Mouse (Mus musculus) hindbrain, embryonic 13.5 days (tissue): ENCODE measurements around the gene Zfp644. TPM values are rescaled to one million over a fixed set of nuclear protein-coding genes. Genes with fewer than 3 reads are reported as not detected.

ENCODE experiments used
- ATAC-seq: fragments of 200-750 bp; cut with Nextera tagmentation; 2 replicates; pipeline ENCODE4 v1.8.0; 2017; ENCODE audit warnings: moderate TSS enrichment; ENCODE audit not compliant: low FRiP score
- H3K27ac ChIP-seq: fragments of 300-500 bp; sonication (generic); 2 replicates; pipeline ENCODE4 v1.5.1; 2015; ENCODE audit warnings: inconsistent platforms, mild to moderate bottlenecking, moderate library complexity
- H3K27me3 ChIP-seq: fragments of 300-500 bp; sonication (generic); 2 replicates; pipeline ENCODE4 v1.6.1; 2015; ENCODE audit warnings: mild to moderate bottlenecking, inconsistent platforms
- H3K36me3 ChIP-seq: fragments of 300-500 bp; sonication (generic); 2 replicates; pipeline ENCODE4 v1.6.1; 2015; ENCODE audit warnings: mild to moderate bottlenecking, inconsistent platforms
- H3K4me1 ChIP-seq: fragments of 300-500 bp; sonication (generic); replicated peaks from 2 replicates; pipeline ENCODE4 v1.6.1; 2015; ENCODE audit warnings: inconsistent platforms
- H3K4me2 ChIP-seq: fragments of 300-500 bp; sonication (generic); 2 replicates; pipeline ENCODE4 v1.6.1; 2015; ENCODE audit warnings: inconsistent platforms, mild to moderate bottlenecking, moderate library complexity
- H3K4me3 ChIP-seq: fragments of 300-500 bp; sonication (generic); 2 replicates; pipeline ENCODE4 v1.5.1; 2015; ENCODE audit warnings: mild to moderate bottlenecking, inconsistent platforms
- H3K9ac ChIP-seq: fragments of 300-500 bp; sonication (generic); 2 replicates; pipeline ENCODE4 v1.6.1; 2015; ENCODE audit warnings: mild to moderate bottlenecking, inconsistent platforms
- H3K9me3 ChIP-seq: fragments of 300-500 bp; sonication (generic); 2 replicates; pipeline ENCODE4 v1.6.1; 2016; ENCODE audit warnings: inconsistent platforms
- WGBS: fragments of 180-500 bp; shearing (Covaris S2); methylation state at CpG from one replicate; pipeline ENCODE4 v1.1.7; 2015; 5-methylcytosine and 5-hydroxymethylcytosine counted together
- polyA plus RNA-seq: library from polyadenylated mRNA; unstranded; fragments of >200 nt; fragmentation: Nextera tagmentation; extraction: Ambion mirVana; gene quantifications from 2 replicates; pipeline ENCODE4 v1.2.1, GENCODE M21; 2015

Gene Zfp644
- polyA plus RNA-seq, 1 experiment from 2014 or later: 82.1 TPM

- no peaks in the 10 kb centered on the region for H3K4me1 ChIP-seq
- no peaks in the 10 kb centered on the region for H3K27me3 ChIP-seq
- no peak overlapping the region for H3K4me3 ChIP-seq
- peaks cover 9% of the 10 kb centered on the region for H3K36me3 ChIP-seq
- H3K4me2 ChIP-seq: no peak overlapping the region
- H3K9me3 ChIP-seq: no peaks in the 10 kb centered on the region
- WGBS: 90% methylated on average over 7 of the region's 7 CpGs
- no peak overlapping the region for H3K9ac ChIP-seq
- H3K27ac ChIP-seq: no peak overlapping the region
- no peak for ATAC-seq
Measured at GRCm38 (mm10) chr5:106614570-106614969, 82.5 kb downstream of the Zfp644 start.

- 96% methylated on average over 2 of the region's 2 CpGs for WGBS
- Histone ChIP-seq H3K4me1 (no peaks in the 10 kb centered on the region), H3K27me3 (no peaks in the 10 kb centered on the region)
Measured at GRCm38 (mm10) chr5:106612151-106612550, 84.9 kb downstream of the Zfp644 start.

GRCm38 (mm10) chr5:106608798-106609197, 88.3 kb downstream of the Zfp644 start, which contains the start of gene Gm17304:
Gene Gm17304, plus strand, starts transcription at chr5:106609098.
- Histone ChIP-seq H3K27me3 (no peaks in the 10 kb centered on the region), H3K4me3 (no peak within 1 kb of the TSS), H3K36me3 (peaks cover 12% of the 10 kb centered on the region), H3K9ac (no peak within 1 kb of the TSS), H3K27ac (no peak within 1 kb of the TSS), H3K9me3 (no peaks in the 10 kb centered on the region), H3K4me1 (no peaks in the 10 kb centered on the region; the same call in 1 of the 2 replicates), H3K4me2 (no peak within 1 kb of the TSS)
- WGBS: 88% methylated on average over 4 of the region's 4 CpGs
- no peak for ATAC-seq

More at GRCm38 (mm10) chr5:106612151-106612550, 84.9 kb downstream of the Zfp644 start:
- Histone ChIP-seq H3K36me3 (peaks cover 12% of the 10 kb centered on the region), H3K27ac (no peak overlapping the region), H3K4me2 (no peak overlapping the region), H3K9me3 (no peaks in the 10 kb centered on the region), H3K9ac (no peak overlapping the region), H3K4me3 (no peak overlapping the region)
- ATAC-seq: no peak

DNA sequence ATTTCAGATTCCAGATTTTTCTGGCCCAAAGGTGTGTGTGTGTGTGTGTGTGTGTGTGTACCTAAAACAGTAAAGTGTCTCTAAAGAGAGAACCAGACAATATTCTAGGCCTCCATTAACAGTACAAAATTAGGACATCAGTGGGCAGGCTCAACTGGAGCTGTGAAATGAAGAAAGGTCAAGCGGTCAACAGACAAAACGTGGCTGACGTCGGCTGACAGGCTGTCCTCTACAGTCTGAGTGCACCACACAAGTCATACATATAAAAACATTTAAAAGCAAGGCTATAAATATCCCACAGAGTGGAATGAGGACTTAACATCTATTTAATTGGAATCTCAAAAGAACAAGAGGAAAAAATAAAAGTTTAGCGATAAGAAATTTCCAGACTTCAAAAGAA, 90.0 kb downstream of the Zfp644 start:
- H3K27ac ChIP-seq: no peak overlapping the region
- no peak overlapping the region for H3K4me3 ChIP-seq
- H3K4me1 ChIP-seq: no peaks in the 10 kb centered on the region; the same call in 1 of the 2 replicates
- no peak overlapping the region for H3K4me2 ChIP-seq
- H3K9me3 ChIP-seq: no peaks in the 10 kb centered on the region
- H3K9ac ChIP-seq: no peak overlapping the region
- no peak for ATAC-seq
- no peaks in the 10 kb centered on the region for H3K27me3 ChIP-seq
- H3K36me3 ChIP-seq: peaks cover 13% of the 10 kb centered on the region
- 80% methylated on average over 5 of the region's 5 CpGs for WGBS

DNA sequence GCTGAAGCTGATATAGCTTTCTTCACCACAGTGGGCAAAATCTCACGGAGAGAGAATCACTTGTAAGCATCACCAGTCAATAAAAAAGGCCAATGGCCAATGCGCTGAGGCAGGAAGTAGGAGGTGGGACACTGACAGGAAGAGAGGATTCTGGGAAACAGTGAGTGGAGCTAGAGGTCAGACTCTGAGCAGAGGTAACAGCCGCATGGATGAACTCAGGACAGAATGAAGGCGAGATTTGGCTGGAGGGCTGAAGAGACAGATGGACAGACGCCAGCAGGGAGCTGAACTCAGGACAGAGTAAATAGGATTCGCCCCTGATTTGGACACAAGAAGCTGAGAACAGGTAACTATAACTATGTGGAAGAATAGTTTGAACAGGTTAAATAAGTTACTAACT, 92.0 kb downstream of the Zfp644 start:
- Histone ChIP-seq H3K4me1 (no peaks in the 10 kb centered on the region; the same call in 1 of the 2 replicates), H3K4me3 (no peak overlapping the region), H3K27me3 (no peaks in the 10 kb centered on the region), H3K27ac (no peak overlapping the region), H3K36me3 (peaks cover 10% of the 10 kb centered on the region), H3K9ac (no peak overlapping the region), H3K4me2 (no peak overlapping the region), H3K9me3 (no peaks in the 10 kb centered on the region)
- ATAC-seq: no peak
- WGBS: 93% methylated on average over 6 of the region's 6 CpGs

DNA sequence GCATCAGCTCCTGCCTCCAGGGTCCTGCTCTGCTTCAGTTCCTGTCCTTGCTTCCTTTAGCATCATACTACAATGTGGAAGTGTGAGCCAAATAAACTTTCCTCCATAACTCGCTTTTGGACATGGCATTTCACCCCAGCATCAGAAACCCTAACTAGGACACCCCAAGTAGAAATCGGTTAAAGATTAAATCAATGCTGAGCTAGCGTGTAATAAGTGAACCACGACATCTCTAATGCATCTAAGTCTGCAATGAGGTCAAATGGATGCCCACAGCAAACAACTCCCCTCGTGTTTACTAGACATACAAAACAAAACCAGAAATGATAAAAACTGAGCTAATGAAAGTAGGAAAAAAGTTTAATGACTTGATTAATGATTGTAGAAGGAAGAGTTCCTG, 92.7 kb downstream of the Zfp644 start:
- Histone ChIP-seq H3K4me3 (no peak overlapping the region), H3K36me3 (peaks cover 10% of the 10 kb centered on the region), H3K27me3 (no peaks in the 10 kb centered on the region), H3K27ac (no peak overlapping the region), H3K4me1 (no peaks in the 10 kb centered on the region; the same call in 1 of the 2 replicates), H3K9ac (no peak overlapping the region), H3K9me3 (no peaks in the 10 kb centered on the region), H3K4me2 (no peak overlapping the region)
- ATAC-seq: no peak
- 91% methylated on average over 5 of the region's 5 CpGs for WGBS

DNA sequence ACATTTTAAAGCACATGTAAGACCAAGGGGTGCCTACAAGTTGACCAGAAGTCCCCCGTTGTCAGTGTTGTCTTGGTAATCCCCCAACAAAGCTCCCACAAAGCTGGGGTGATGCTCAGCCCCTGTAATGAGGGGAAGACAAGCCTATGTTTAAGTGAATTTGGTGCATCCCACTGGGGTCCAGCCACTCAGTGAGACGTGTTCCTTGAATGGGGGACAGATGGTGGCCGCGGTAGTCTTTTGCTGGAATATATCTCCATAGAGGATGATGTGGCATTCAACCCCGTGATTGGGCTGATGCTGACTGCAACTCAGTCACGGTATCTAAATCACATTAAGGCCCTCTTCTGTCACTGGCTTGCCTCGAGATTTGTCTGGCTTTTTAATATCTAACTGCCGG, 97.6 kb downstream of the Zfp644 start:
- Histone ChIP-seq H3K4me1 (peaks cover 2% of the 10 kb centered on the region; the same call in 1 of the 2 replicates), H3K36me3 (peaks cover 15% of the 10 kb centered on the region), H3K4me3 (no peak overlapping the region), H3K27ac (no peak overlapping the region), H3K9ac (no peak overlapping the region), H3K27me3 (no peaks in the 10 kb centered on the region), H3K9me3 (no peaks in the 10 kb centered on the region), H3K4me2 (no peak overlapping the region)
- WGBS: 42% methylated on average over 8 of the region's 8 CpGs
- no peak for ATAC-seq

DNA sequence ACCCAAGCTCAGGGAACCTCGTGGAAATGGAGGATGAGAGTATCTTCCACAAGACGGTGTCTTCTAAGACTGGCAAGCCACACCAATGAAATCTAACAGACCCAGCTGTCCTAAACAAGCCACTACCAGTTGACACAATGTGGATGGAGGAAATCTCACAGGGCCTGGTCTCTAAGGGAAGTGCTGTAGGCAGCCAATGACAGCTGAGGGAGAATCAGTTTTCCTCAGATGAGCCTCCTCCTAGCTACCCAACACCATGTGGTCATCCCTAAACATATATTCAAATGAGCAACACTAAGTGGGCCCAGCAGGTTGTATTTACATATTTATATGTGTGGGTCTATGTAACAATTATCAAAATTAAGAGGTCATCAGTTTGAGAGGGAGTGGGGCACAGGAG, 99.6 kb downstream of the Zfp644 start:
- H3K4me1 ChIP-seq: peaks cover 2% of the 10 kb centered on the region; the same call in 1 of the 2 replicates
- H3K4me3 ChIP-seq: no peak overlapping the region
- ATAC-seq: no peak
- no peaks in the 10 kb centered on the region for H3K9me3 ChIP-seq
- H3K9ac ChIP-seq: no peak overlapping the region
- 92% methylated on average over 2 of the region's 2 CpGs for WGBS
- H3K4me2 ChIP-seq: no peak overlapping the region
- H3K36me3 ChIP-seq: peaks cover 15% of the 10 kb centered on the region
- no peak overlapping the region for H3K27ac ChIP-seq
- no peaks in the 10 kb centered on the region for H3K27me3 ChIP-seq

- H3K9ac ChIP-seq: no peak overlapping the region
Measured at GRCm38 (mm10) chr5:106594388-106594787, 102.7 kb downstream of the Zfp644 start.

DNA sequence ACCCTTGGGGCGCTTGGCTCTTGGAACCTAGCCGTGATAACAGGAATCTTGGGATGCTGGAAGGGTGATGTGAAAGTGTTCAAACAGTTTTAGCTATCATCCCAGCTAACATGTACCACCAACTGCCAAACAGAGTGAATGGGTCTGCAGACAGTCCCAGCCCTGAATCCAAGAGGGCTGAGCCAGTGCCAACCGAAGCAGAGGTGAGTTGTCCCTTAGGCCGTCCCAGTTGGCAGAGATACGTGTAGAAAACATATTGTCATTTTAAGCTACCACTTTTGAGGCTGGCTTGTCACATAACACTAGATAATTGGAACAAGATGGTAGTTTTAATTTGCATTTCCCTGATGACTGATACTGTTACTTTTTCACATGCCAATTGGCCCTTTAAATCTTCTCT, 106.4 kb downstream of the Zfp644 start:
- Histone ChIP-seq H3K4me3 (no peak overlapping the region), H3K27ac (no peak overlapping the region), H3K36me3 (peaks cover 31% of the 10 kb centered on the region), H3K27me3 (no peaks in the 10 kb centered on the region), H3K4me1 (no peaks in the 10 kb centered on the region), H3K9ac (no peak overlapping the region), H3K4me2 (no peak overlapping the region), H3K9me3 (no peaks in the 10 kb centered on the region)
- no peak for ATAC-seq
- 86% methylated on average over 5 of the region's 5 CpGs for WGBS

More at GRCm38 (mm10) chr5:106594388-106594787, 102.7 kb downstream of the Zfp644 start:
- H3K4me1 ChIP-seq: peaks cover 2% of the 10 kb centered on the region; the same call in 1 of the 2 replicates
- H3K4me3 ChIP-seq: no peak overlapping the region
- H3K27ac ChIP-seq: no peak overlapping the region
- H3K27me3 ChIP-seq: no peaks in the 10 kb centered on the region
- H3K4me2 ChIP-seq: no peak overlapping the region
- no peaks in the 10 kb centered on the region for H3K9me3 ChIP-seq
- peaks cover 26% of the 10 kb centered on the region for H3K36me3 ChIP-seq
- ATAC-seq: no peak

DNA sequence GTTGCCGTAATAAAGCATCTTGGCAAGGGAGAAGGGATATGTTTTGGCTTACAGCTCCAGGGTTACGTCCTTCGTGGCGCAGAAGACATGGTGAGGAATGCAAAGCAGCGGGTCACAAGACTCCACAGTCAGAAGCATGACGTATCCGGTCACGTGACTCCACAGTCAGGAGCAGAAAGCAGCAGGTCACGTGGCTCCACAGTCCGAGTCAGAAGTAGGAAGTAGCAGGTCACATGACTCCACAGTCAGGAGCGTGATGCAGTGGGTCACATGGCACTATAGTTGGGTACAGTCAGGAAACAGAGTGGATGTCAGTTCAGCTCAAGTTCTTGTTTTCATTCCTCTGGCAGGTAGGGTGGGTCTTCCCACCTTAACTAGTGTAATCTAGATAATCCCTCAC, 107.4 kb downstream of the Zfp644 start:
- 92% methylated on average over 11 of the region's 11 CpGs for WGBS
- ATAC-seq: no peak
- Histone ChIP-seq H3K4me2 (no peak overlapping the region), H3K4me3 (no peak overlapping the region), H3K4me1 (no peaks in the 10 kb centered on the region), H3K9ac (no peak overlapping the region), H3K27ac (no peak overlapping the region), H3K36me3 (peaks cover 26% of the 10 kb centered on the region), H3K27me3 (0 out of 2 replicates have a peak, but pooled peaks cover under 1% of the 10 kb centered on the region), H3K9me3 (no peaks in the 10 kb centered on the region)

DNA sequence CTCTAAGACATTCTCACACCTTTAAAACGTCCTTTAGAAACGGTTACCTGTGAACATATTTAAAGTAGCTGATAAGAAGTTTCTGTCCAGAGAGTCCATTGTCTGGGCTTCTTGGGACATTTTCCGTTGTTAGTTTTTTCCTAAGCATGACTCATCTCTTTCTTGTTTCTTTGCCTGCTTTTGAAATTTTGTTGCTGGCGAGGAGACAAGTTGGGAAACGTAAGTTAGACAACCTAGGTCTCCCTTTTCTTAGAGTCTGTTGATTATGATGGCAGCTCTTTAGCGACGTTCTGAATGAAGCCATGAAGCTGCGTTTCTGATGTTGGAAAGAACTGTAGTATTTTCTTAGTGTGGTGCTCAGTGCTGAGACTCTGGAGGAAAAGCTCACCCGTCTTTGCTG, 108.1 kb downstream of the Zfp644 start:
- no peak for ATAC-seq
- Histone ChIP-seq H3K27me3 (0 out of 2 replicates have a peak, but pooled peaks cover 7% of the 10 kb centered on the region), H3K9me3 (no peaks in the 10 kb centered on the region), H3K36me3 (peaks cover 26% of the 10 kb centered on the region), H3K27ac (no peak overlapping the region), H3K4me2 (no peak overlapping the region), H3K4me3 (no peak overlapping the region), H3K4me1 (no peaks in the 10 kb centered on the region), H3K9ac (no peak overlapping the region)
- 94% methylated on average over 9 of the region's 9 CpGs for WGBS

DNA sequence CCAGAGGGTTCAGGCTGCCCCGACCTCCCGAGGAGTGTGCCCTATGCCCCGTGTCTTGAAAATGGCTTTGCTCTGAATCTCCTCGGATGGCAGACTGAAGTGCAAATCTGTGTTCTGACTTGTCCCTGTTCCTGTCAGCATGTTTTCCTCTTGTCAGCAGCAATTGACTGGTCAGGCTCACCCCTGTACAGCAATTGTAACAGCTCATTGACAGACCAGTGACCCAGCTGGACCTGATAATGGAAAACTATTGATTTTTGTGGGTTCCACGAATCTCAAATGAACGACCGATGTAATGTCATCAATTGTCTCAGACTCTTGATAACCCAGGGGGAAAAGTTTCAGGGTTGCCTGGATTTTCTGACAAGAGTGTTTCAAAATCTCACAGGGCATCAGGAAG, 116.1 kb downstream of the Zfp644 start:
- Histone ChIP-seq H3K36me3 (no peaks in the 10 kb centered on the region), H3K9me3 (no peaks in the 10 kb centered on the region), H3K9ac (no peak overlapping the region), H3K27me3 (peaks cover 55% of the 10 kb centered on the region), H3K4me1 (peaks cover 6% of the 10 kb centered on the region), H3K4me3 (no peak overlapping the region), H3K27ac (no peak overlapping the region), H3K4me2 (no peak overlapping the region)
- 76% methylated on average over 7 of the region's 7 CpGs for WGBS
- ATAC-seq: no peak
